Mouse (Mus musculus) myocyte (in vitro differentiated cells): ENCODE measurements around the gene Slc19a1.

ENCODE experiments used
- CEBPB ChIP-seq: IDR thresholded peaks from 2 replicates; pipeline ENCODE4 v1.6.1; 2011; ENCODE audit warnings: mild to moderate bottlenecking, moderate library complexity; ENCODE audit not compliant: poor library complexity, insufficient read depth, severe bottlenecking
- E2F4 ChIP-seq: IDR thresholded peaks from one replicate; pipeline ENCODE4 v1.6.1; 2011; ENCODE audit warnings: mild to moderate bottlenecking, control low read depth, moderate library complexity; ENCODE audit not compliant: insufficient read depth
- MYOG ChIP-seq, 3 experiments: IDR thresholded peaks; one replicate each; pipeline ENCODE4 v1.6.1; 2011; ENCODE audit warnings: control low read depth in 2 of 3, low read depth in 2 of 3, mild to moderate bottlenecking in 2 of 3; ENCODE audit not compliant: insufficient read length in 2 of 3, control insufficient read depth in 1 of 3, insufficient read depth in 1 of 3
- POLR2A ChIP-seq: IDR thresholded peaks from one replicate; pipeline ENCODE4 v1.6.1; 2011; ENCODE audit warnings: low read depth, mild to moderate bottlenecking, control low read depth, moderate library complexity; ENCODE audit not compliant: insufficient read length
- TCF12 ChIP-seq: IDR thresholded peaks from one replicate; pipeline ENCODE4 v1.6.1; 2011; ENCODE audit warnings: mild to moderate bottlenecking, control low read depth; ENCODE audit not compliant: poor library complexity, insufficient read depth, severe bottlenecking
- USF1 ChIP-seq: IDR thresholded peaks from one replicate; pipeline ENCODE4 v1.6.1; 2011; ENCODE audit warnings: low read depth, mild to moderate bottlenecking, control low read depth, moderate library complexity

- TF ChIP-seq POLR2A: no peak
- no peak for TF ChIP-seq USF1
- no peak for TF ChIP-seq E2F4
- TF ChIP-seq CEBPB: no peak
- no peak for TF ChIP-seq TCF12
- TF ChIP-seq MYOG (IDR thresholded peaks at IDR 0.05; ENCODE audit: control insufficient read depth in 1 of 3, insufficient read depth in 1 of 3, insufficient read length in 2 of 3, low read depth in 2 of 3): no peak
These were observed 38.0 kb downstream of the Slc19a1 start for GRCm38 (mm10) chr10:77070072-77070471.
